Mouse (Mus musculus): ENCODE results near the gene Col25a1. TPM values are rescaled to one million over a fixed set of nuclear protein-coding genes. Genes with fewer than 3 reads are reported as not detected.

Gene Col25a1
- polyA plus RNA-seq, 1 experiment from 2014 or later = 4.2 TPM

DNA sequence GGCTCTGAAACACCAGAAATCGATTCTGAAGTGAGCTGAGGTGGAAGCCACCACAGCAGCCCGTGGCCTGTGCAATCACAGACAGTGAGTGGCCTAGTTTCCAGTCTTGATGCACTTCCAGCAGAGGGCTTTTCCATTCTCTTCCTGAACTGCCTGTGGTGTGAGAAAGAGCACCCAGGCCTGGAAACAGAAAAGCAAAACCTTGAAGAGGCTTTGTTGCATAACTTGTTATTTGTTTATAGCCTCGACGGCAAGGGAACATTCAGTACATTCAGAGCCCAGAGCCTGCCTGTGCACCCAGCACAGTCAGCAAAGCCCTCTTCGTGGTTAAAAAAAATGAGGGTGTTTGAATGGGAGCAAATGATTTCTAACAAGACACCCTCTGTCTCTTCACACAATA, 502.6 kb downstream of the Col25a1 start:
- H3K9me3 ChIP-seq = no peaks in the 10 kb centered on the region
- H3K27me3 ChIP-seq = no peaks in the 10 kb centered on the region
- no peaks in the 10 kb centered on the region for H3K36me3 ChIP-seq (replicated peaks)
- WGBS = 80% methylated on average over 5 of the region's 5 CpGs
- no peak for ATAC-seq (ENCODE audit: low FRiP score)
- no peak overlapping the region for H3K4me2 ChIP-seq
- no peak overlapping the region for H3K4me3 ChIP-seq (replicated peaks)
- H3K4me1 ChIP-seq = no peaks in the 10 kb centered on the region
- no peak overlapping the region for H3K27ac ChIP-seq
- H3K9ac ChIP-seq = no peak overlapping the region

- no peak overlapping the region for H3K27ac ChIP-seq
- WGBS = 64% methylated on average over 11 of the region's 11 CpGs
- no peaks in the 10 kb centered on the region for H3K9me3 ChIP-seq
- no peak overlapping the region for H3K4me3 ChIP-seq (replicated peaks)
- H3K4me2 ChIP-seq = no peak overlapping the region
- 0 out of 2 replicates have a peak, but pooled peaks cover 4% of the 10 kb centered on the region for H3K4me1 ChIP-seq
- no peaks in the 10 kb centered on the region for H3K36me3 ChIP-seq (replicated peaks)
- H3K9ac ChIP-seq = no peak overlapping the region
- no peak for ATAC-seq (ENCODE audit: low FRiP score)
- H3K27me3 ChIP-seq = no peaks in the 10 kb centered on the region
These were observed 515.0 kb downstream of the Col25a1 start for GRCm38 (mm10) chr3:130646110-130646810.

Other genes with a start within 250 kb of the Col25a1 start
- 55.4 and 60.9 TPM in 2 replicates for gene Casp6, start 230.1 kb upstream of the Col25a1 start, polyA plus RNA-seq (2016; fragmentation: Nextera tagmentation; extraction: Ambion mirVana)
- gene Mcub, start 161.3 kb upstream of the Col25a1 start, polyA plus RNA-seq (2016; fragmentation: Nextera tagmentation; extraction: Ambion mirVana) = 3.3 and 5.3 TPM in 2 replicates
- 33.7 and 34.7 TPM in 2 replicates for gene Sec24b, start 69.9 kb upstream of the Col25a1 start, polyA plus RNA-seq (2016; fragmentation: Nextera tagmentation; extraction: Ambion mirVana)